Comparison of ENCODE assay signal across 15 mouse cellular contexts in genomic region chr12:74238056-74238455, GRCm38 (mm10).
DNase-seq lines count a peak whose midpoint lies in the region; ATAC-seq and TF ChIP-seq lines count a peak whose summit lies in the region.
"Had no signal": no experiment of that assay in that cellular context is flagged by ENCODE, and none has a peak within 500 bp of the region (broad histone marks: within the 10 kb centered on the region; RNA-seq: fewer than 3 reads in every experiment).

No protein-coding gene starts in this region.

- H3K27ac ChIP-seq in midbrain, postnatal 0 days (ENCODE audit: low read depth, low read length) = no peak overlapping the region
- no peak overlapping the region for H3K27ac ChIP-seq in midbrain, embryonic 11.5 days (ENCODE audit: low read depth, low read length)
- no peak overlapping the region for H3K27ac ChIP-seq in heart, embryonic 12.5 days (ENCODE audit: poor library complexity, severe bottlenecking)
- H3K27ac ChIP-seq: embryonic facial prominence, embryonic 12.5 days; forebrain, embryonic 13.5 days; hindbrain, embryonic 10.5 days had no signal

- no peak overlapping the region for H3K9ac ChIP-seq in midbrain, postnatal 0 days (replicated peaks; ENCODE audit: low read length, poor library complexity, severe bottlenecking)
- no peak overlapping the region for H3K9ac ChIP-seq in midbrain, embryonic 11.5 days (ENCODE audit: low read length)
- H3K9ac ChIP-seq in heart, embryonic 12.5 days = no peak overlapping the region
- H3K9ac ChIP-seq: embryonic facial prominence, embryonic 12.5 days; forebrain, embryonic 13.5 days had no signal

- H3K27me3 ChIP-seq in midbrain, postnatal 0 days (ENCODE audit: insufficient read depth, low read length) = no peaks in the 10 kb centered on the region
- H3K27me3 ChIP-seq in midbrain, embryonic 11.5 days (ENCODE audit: control insufficient read depth, insufficient read depth, low read length) = no peaks in the 10 kb centered on the region
- H3K27me3 ChIP-seq in heart, embryonic 12.5 days (replicated peaks) = no peaks in the 10 kb centered on the region
- H3K27me3 ChIP-seq: CH12.LX; embryonic facial prominence, embryonic 12.5 days; forebrain, embryonic 13.5 days had no signal

- no peaks in the 10 kb centered on the region for H3K9me3 ChIP-seq in midbrain, postnatal 0 days (ENCODE audit: low read length)
- no peaks in the 10 kb centered on the region for H3K9me3 ChIP-seq in midbrain, embryonic 11.5 days (ENCODE audit: control insufficient read depth, low read length)
- no peaks in the 10 kb centered on the region for H3K9me3 ChIP-seq in heart, embryonic 12.5 days (replicated peaks)
- H3K9me3 ChIP-seq: embryonic facial prominence, embryonic 12.5 days; forebrain, embryonic 13.5 days; hindbrain, embryonic 10.5 days had no signal

- ATAC-seq in midbrain, postnatal 0 days (ENCODE audit: low FRiP score) = no peak; the same call in 1 of the 2 replicates
- no peak for ATAC-seq in midbrain, embryonic 11.5 days (ENCODE audit: low FRiP score)
- ATAC-seq in monocyte, adult 5-6 weeks (replicated peaks; ENCODE audit: insufficient number of reproducible peaks, low FRiP score, low TSS enrichment, poor library complexity, severe bottlenecking) = no peak
- no peak for ATAC-seq in heart, embryonic 12.5 days (ENCODE audit: insufficient number of reproducible peaks, low FRiP score)
- ATAC-seq: forebrain, embryonic 13.5 days; lung, postnatal 0 days had no signal

- TF ChIP-seq CTCF in midbrain, postnatal 0 days (IDR thresholded peaks at IDR 0.05) = no peak

- H3K4me3 ChIP-seq in midbrain, postnatal 0 days (ENCODE audit: low read depth, low read length) = no peak overlapping the region
- no peak overlapping the region for H3K4me3 ChIP-seq in midbrain, embryonic 11.5 days (ENCODE audit: low read depth, low read length)
- no peak overlapping the region for H3K4me3 ChIP-seq in heart, embryonic 12.5 days
- H3K4me3 ChIP-seq: embryonic facial prominence, embryonic 12.5 days; forebrain, embryonic 13.5 days; hindbrain, embryonic 10.5 days had no signal

- H3K4me1 ChIP-seq in midbrain, postnatal 0 days (ENCODE audit: insufficient read depth, low read length) = no peaks in the 10 kb centered on the region
- no peaks in the 10 kb centered on the region for H3K4me1 ChIP-seq in midbrain, embryonic 11.5 days (ENCODE audit: control insufficient read depth, insufficient read depth, low read length)
- no peaks in the 10 kb centered on the region for H3K4me1 ChIP-seq in heart, embryonic 12.5 days (replicated peaks)
- H3K4me1 ChIP-seq: embryonic facial prominence, embryonic 12.5 days; hindbrain, embryonic 10.5 days had no signal

- WGBS in midbrain, postnatal 0 days = 65% methylated on average over 7 of the region's 7 CpGs
- WGBS in midbrain, embryonic 11.5 days = 79% methylated on average over 7 of the region's 7 CpGs
- WGBS in heart, embryonic 12.5 days = 69% methylated on average over 7 of the region's 7 CpGs

- H3K4me2 ChIP-seq in midbrain, postnatal 0 days (ENCODE audit: low read depth, low read length, poor library complexity, severe bottlenecking) = no peak overlapping the region
- no peak overlapping the region for H3K4me2 ChIP-seq in midbrain, embryonic 11.5 days
- H3K4me2 ChIP-seq in heart, embryonic 12.5 days = no peak overlapping the region
- H3K4me2 ChIP-seq: embryonic facial prominence, embryonic 12.5 days; forebrain, embryonic 13.5 days had no signal

- peak; percentile 53 for DNase-seq in midbrain, postnatal 0 days (ENCODE audit: low spot score)
- DNase-seq in midbrain, embryonic 11.5 days (ENCODE audit: low spot score, missing footprints) = no peak
- DNase-seq in cerebellum, postnatal 25 days = peak; percentile 47 to 70
- peak; percentile 48 to 70 for DNase-seq in layer of hippocampus, postnatal 10 days (ENCODE audit: low spot score in 2 of 2)
- DNase-seq in right cerebral cortex, postnatal 4 days = peak; percentile 54
- DNase-seq in lung, postnatal 10 days = no peak
- DNase-seq: kidney, postnatal 14 days; midbrain, embryonic 14.5 days had no signal

- peaks cover 2% of the 10 kb centered on the region; the same call in 1 of the 2 replicates for H3K36me3 ChIP-seq in midbrain, postnatal 0 days (ENCODE audit: insufficient read depth, low read length)
- no peaks in the 10 kb centered on the region for H3K36me3 ChIP-seq in midbrain, embryonic 11.5 days (ENCODE audit: control insufficient read depth, insufficient read depth, low read length)
- no peaks in the 10 kb centered on the region for H3K36me3 ChIP-seq in heart, embryonic 12.5 days
- H3K36me3 ChIP-seq: embryonic facial prominence, embryonic 12.5 days; hindbrain, embryonic 10.5 days had no signal

Comparison
In these comparisons a context has a peak if more than half of its experiments do, and no peak if none do; other contexts are left out.
1. DNase-seq: peak in midbrain, postnatal 0 days (single experiment), cerebellum, postnatal 25 days (2 of 2), layer of hippocampus, postnatal 10 days (2 of 2) and right cerebral cortex, postnatal 4 days (single experiment); none in midbrain, embryonic 11.5 days (single experiment) and lung, postnatal 10 days (single experiment).